Mouse (Mus musculus) liver, adult 2 months (tissue): ENCODE results near the gene Tenm3. TPM values are rescaled to one million over a fixed set of nuclear protein-coding genes. Genes with fewer than 3 reads are reported as not detected.
A peak's percentile ranks its signal among the peaks of the same experiment; 100 is the strongest.

ENCODE experiments used
- DNase-seq: peaks from one replicate; pipeline ENCODE4 v3.0.0-alpha.2; 2011; ENCODE audit warnings: low read depth, low spot score; ENCODE audit errors: extremely low read depth
- H3K27ac ChIP-seq: fragments of 200-500 bp; replicated peaks from 2 replicates; pipeline ENCODE4 v1.5.1; 2012; ENCODE audit warnings: low read depth, mild to moderate bottlenecking, control low read depth, inconsistent platforms, low read length; ENCODE audit not compliant: insufficient read depth
- H3K27me3 ChIP-seq: fragments of 200-500 bp; 2 replicates; pipeline ENCODE4 v1.6.1; 2012; ENCODE audit warnings: mild to moderate bottlenecking, moderate library complexity, low read length, inconsistent platforms; ENCODE audit not compliant: control insufficient read depth, insufficient read depth
- H3K36me3 ChIP-seq: fragments of 200-500 bp; 2 replicates; pipeline ENCODE4 v1.6.1; 2012; ENCODE audit warnings: low read length, inconsistent platforms; ENCODE audit not compliant: control insufficient read depth, insufficient read depth
- H3K4me1 ChIP-seq: fragments of 200-500 bp; 2 replicates; pipeline ENCODE4 v1.6.1; 2011; ENCODE audit warnings: low read length; ENCODE audit not compliant: control insufficient read depth, insufficient read depth
- H3K4me3 ChIP-seq: fragments of 200-500 bp; 2 replicates; pipeline ENCODE4 v1.5.1; 2011; ENCODE audit warnings: low read depth, mild to moderate bottlenecking, control low read depth, low read length, moderate library complexity; ENCODE audit not compliant: insufficient read depth
- H3K79me2 ChIP-seq: fragments of 200-500 bp; 2 replicates; pipeline ENCODE4 v1.6.1; 2012; ENCODE audit warnings: inconsistent platforms, mild to moderate bottlenecking, low read length, moderate library complexity; ENCODE audit not compliant: control insufficient read depth, insufficient read depth
- H3K9ac ChIP-seq: fragments of 200-500 bp; 2 replicates; pipeline ENCODE4 v1.6.1; 2012; ENCODE audit warnings: low read depth, mild to moderate bottlenecking, control low read depth, inconsistent platforms, low read length
- CTCF ChIP-seq: fragments of 200-500 bp; IDR thresholded peaks from 2 replicates; pipeline ENCODE4 v1.5.1; 2011; ENCODE audit warnings: low read depth, low read length, control low read depth
- POLR2A ChIP-seq: fragments of 200-500 bp; IDR thresholded peaks from 2 replicates; pipeline ENCODE4 v1.6.1; 2011; ENCODE audit warnings: low read length, control low read depth; ENCODE audit not compliant: insufficient read depth; ENCODE audit errors: extremely low read depth
- WGBS: fragments of 180-500 bp; shearing (Covaris S2); methylation state at CpG from one replicate; pipeline ENCODE4 v1.1.7; 2018; 5-methylcytosine and 5-hydroxymethylcytosine counted together
- polyA plus RNA-seq: library from polyadenylated mRNA; depleted of rRNA; stranded (reverse); fragments of >200 nt; gene quantifications from 2 replicates; pipeline ENCODE4 v1.2.3, GENCODE M21; 2012
- total RNA-seq: library from RNA; depleted of rRNA; stranded (reverse); fragments of >200 nt; gene quantifications from 2 replicates; pipeline ENCODE4 v1.2.3, GENCODE M21; 2014

The Tenm3 gene
- total and polyA plus RNA-seq, 2 experiments, result 5.3 to 12.5 TPM

GRCm38 (mm10) chr8:48751965-48752364 is 91.8 kb downstream of the Tenm3 start:
- H3K4me1 ChIP-seq, result peaks cover 3% of the 10 kb centered on the region; the same call in 1 of the 2 replicates
- DNase-seq, result no peak
- H3K27me3 ChIP-seq, result no peaks in the 10 kb centered on the region
- H3K9ac ChIP-seq, result no peak overlapping the region
- WGBS, result 89% methylated on average over 5 of the region's 5 CpGs
- H3K4me3 ChIP-seq, result no peak overlapping the region
- no peaks in the 10 kb centered on the region for H3K36me3 ChIP-seq
- H3K79me2 ChIP-seq, result no peaks in the 10 kb centered on the region
- TF ChIP-seq CTCF (no peak), POLR2A (no peak)
- no peak overlapping the region for H3K27ac ChIP-seq

GRCm38 (mm10) chr8:48748503-48749059 is 95.2 kb downstream of the Tenm3 start:
- Histone ChIP-seq H3K9ac (no peak overlapping the region), H3K79me2 (no peaks in the 10 kb centered on the region), H3K27me3 (no peaks in the 10 kb centered on the region), H3K4me3 (no peak overlapping the region), H3K36me3 (no peaks in the 10 kb centered on the region), H3K27ac (no peak overlapping the region), H3K4me1 (no peaks in the 10 kb centered on the region)
- DNase-seq, result no peak
- 84% methylated on average over 13 of the region's 13 CpGs for WGBS
- TF ChIP-seq CTCF (no peak), POLR2A (no peak)

GRCm38 (mm10) chr8:48743912-48744311 is 99.8 kb downstream of the Tenm3 start:
- 83% methylated on average over 4 of the region's 4 CpGs for WGBS
- DNase-seq, result no peak
- H3K36me3 ChIP-seq, result no peaks in the 10 kb centered on the region
- TF ChIP-seq POLR2A (no peak), CTCF (no peak)
- no peaks in the 10 kb centered on the region for H3K79me2 ChIP-seq
- no peak overlapping the region for H3K27ac ChIP-seq
- H3K27me3 ChIP-seq, result no peaks in the 10 kb centered on the region
- peaks cover 9% of the 10 kb centered on the region for H3K4me1 ChIP-seq
- H3K9ac ChIP-seq, result no peak overlapping the region
- no peak overlapping the region for H3K4me3 ChIP-seq

GRCm38 (mm10) chr8:48742741-48743140 is 101.0 kb downstream of the Tenm3 start:
- TF ChIP-seq POLR2A, result no peak
- TF ChIP-seq CTCF, result no peak
- peak; percentile 86 for DNase-seq
- WGBS, result 22% methylated on average over 6 of the region's 6 CpGs

GRCm38 (mm10) chr8:48740951-48741350 is 102.8 kb downstream of the Tenm3 start:
- Histone ChIP-seq H3K4me3 (no peak overlapping the region), H3K79me2 (no peaks in the 10 kb centered on the region), H3K36me3 (no peaks in the 10 kb centered on the region), H3K27ac (peak overlapping the region; percentile 92), H3K9ac (no peak overlapping the region), H3K4me1 (peaks cover 9% of the 10 kb centered on the region), H3K27me3 (no peaks in the 10 kb centered on the region)
- peak; percentile 89 for DNase-seq
- TF ChIP-seq POLR2A, result no peak
- TF ChIP-seq CTCF, result no peak
- 40% methylated on average over 11 of the region's 11 CpGs for WGBS

More at GRCm38 (mm10) chr8:48742741-48743140, 101.0 kb downstream of the Tenm3 start:
- H3K4me3 ChIP-seq, result no peak overlapping the region
- no peak overlapping the region for H3K27ac ChIP-seq
- no peaks in the 10 kb centered on the region for H3K36me3 ChIP-seq
- H3K27me3 ChIP-seq, result no peaks in the 10 kb centered on the region
- H3K9ac ChIP-seq, result no peak overlapping the region
- H3K79me2 ChIP-seq, result no peaks in the 10 kb centered on the region
- peaks cover 9% of the 10 kb centered on the region for H3K4me1 ChIP-seq

- 29% methylated on average over 23 of the region's 23 CpGs for WGBS
- H3K36me3 ChIP-seq, result no peaks in the 10 kb centered on the region
- no peak for TF ChIP-seq CTCF
- TF ChIP-seq POLR2A, result no peak
- H3K9ac ChIP-seq, result peak overlapping the region; percentile 21
- DNase-seq, result peak; percentile 86
- peak overlapping the region; percentile 6; the same call in 1 of the 2 replicates for H3K4me3 ChIP-seq
- H3K27ac ChIP-seq, result peak overlapping the region; percentile 92
- H3K27me3 ChIP-seq, result no peaks in the 10 kb centered on the region
- H3K79me2 ChIP-seq, result no peaks in the 10 kb centered on the region
- peaks cover 9% of the 10 kb centered on the region for H3K4me1 ChIP-seq
Observed at GRCm38 (mm10) chr8:48740147-48740881, 103.4 kb downstream of the Tenm3 start.
